Mouse (Mus musculus) large intestine, adult 2 months (tissue): Measurements from ENCODE around the gene Cdc123. TPM values are rescaled to one million over a fixed set of nuclear protein-coding genes. Genes with fewer than 3 reads are reported as not detected.
"Not testable (repeated sequence)": the region's sequence is repeated elsewhere in the genome, so short reads cannot be mapped to it uniquely, and the experiment has no call there.

Source experiments
- DNase-seq: peaks from one replicate; pipeline ENCODE4 v3.0.0-alpha.2; 2012; ENCODE audit warnings: low read depth, low spot score
- WGBS: fragments of 180-500 bp; shearing (Covaris S2); methylation state at CpG from one replicate; pipeline ENCODE4 v1.1.7; 2018; 5-methylcytosine and 5-hydroxymethylcytosine counted together
- polyA plus RNA-seq: library from polyadenylated mRNA; depleted of rRNA; stranded (reverse); fragments of >200 nt; gene quantifications from 2 replicates; pipeline ENCODE4 v1.2.3, GENCODE M21; 2012

Gene Cdc123
- polyA plus RNA-seq, 1 experiment, result 89.1 TPM

- 93% methylated on average over 5 of the region's 5 CpGs for WGBS
- DNase-seq, result no peak
Measured at GRCm38 (mm10) chr2:5810036-5810718, 34.8 kb downstream of the Cdc123 start.

GRCm38 (mm10) chr2:5806201-5806600 lies 38.8 kb downstream of the Cdc123 start:
- DNase-seq, result not testable (repeated sequence)
- 71% methylated on average over 3 of the region's 3 CpGs for WGBS

GRCm38 (mm10) chr2:5805228-5805627 lies 39.7 kb downstream of the Cdc123 start:
- 50% methylated on average over 7 of the region's 7 CpGs for WGBS
- DNase-seq, result no peak

GRCm38 (mm10) chr2:5804440-5805045 lies 40.4 kb downstream of the Cdc123 start:
- DNase-seq, result no peak
- 82% methylated on average over 6 of the region's 6 CpGs for WGBS

- 92% methylated on average over 10 of the region's 10 CpGs for WGBS
- DNase-seq, result no peak
Measured at GRCm38 (mm10) chr2:5801927-5802590, 42.9 kb downstream of the Cdc123 start.

GRCm38 (mm10) chr2:5801182-5801640 lies 43.8 kb downstream of the Cdc123 start:
- WGBS, result 68% methylated on average over 9 of the region's 9 CpGs
- DNase-seq, result no peak

- peak; percentile 7 for DNase-seq
- 78% methylated on average over 11 of the region's 11 CpGs for WGBS
Measured at GRCm38 (mm10) chr2:5797816-5798672, 46.9 kb downstream of the Cdc123 start.

- 93% methylated on average over 10 of the region's 10 CpGs for WGBS
Measured at GRCm38 (mm10) chr2:5793771-5794170, 51.2 kb downstream of the Cdc123 start.

GRCm38 (mm10) chr2:5792056-5792455 lies 52.9 kb downstream of the Cdc123 start:
- 97% methylated on average over 5 of the region's 5 CpGs for WGBS
- no peak for DNase-seq

More at GRCm38 (mm10) chr2:5793771-5794170, 51.2 kb downstream of the Cdc123 start:
- no peak for DNase-seq

- DNase-seq, result no peak
- 29% methylated on average over 4 of the region's 4 CpGs for WGBS
Measured at GRCm38 (mm10) chr2:5789625-5790160, 55.3 kb downstream of the Cdc123 start.

GRCm38 (mm10) chr2:5787391-5787790 lies 57.6 kb downstream of the Cdc123 start:
- no peak for DNase-seq
- 64% methylated on average over 3 of the region's 3 CpGs for WGBS

- no peak for DNase-seq
- WGBS, result 78% methylated on average over 2 of the region's 2 CpGs
Measured at GRCm38 (mm10) chr2:5772464-5772863, 72.5 kb downstream of the Cdc123 start.

GRCm38 (mm10) chr2:5770708-5771241 lies 74.2 kb downstream of the Cdc123 start:
- peak; percentile 53 for DNase-seq
- 38% methylated on average over 8 of the region's 8 CpGs for WGBS

- no peak for DNase-seq
Measured at GRCm38 (mm10) chr2:5769630-5770029, 75.3 kb downstream of the Cdc123 start.

- WGBS, result 94% methylated on average over 4 of the region's 4 CpGs
- no peak for DNase-seq
Measured at GRCm38 (mm10) chr2:5768946-5769345, 76.0 kb downstream of the Cdc123 start.

- 99% methylated on average over 3 of the region's 3 CpGs for WGBS
- DNase-seq, result no peak
Measured at GRCm38 (mm10) chr2:5762031-5762430, 82.9 kb downstream of the Cdc123 start.

- no peak for DNase-seq
- 97% methylated on average over 8 of the region's 8 CpGs for WGBS
Measured at GRCm38 (mm10) chr2:5760479-5761008, 84.4 kb downstream of the Cdc123 start.

GRCm38 (mm10) chr2:5758569-5758968 lies 86.4 kb downstream of the Cdc123 start:
- WGBS, result 90% methylated on average over 2 of the region's 2 CpGs
- no peak for DNase-seq

- 92% methylated on average over 3 of the region's 3 CpGs for WGBS
- no peak for DNase-seq
Measured at GRCm38 (mm10) chr2:5750872-5751271, 94.1 kb downstream of the Cdc123 start.
